Mouse (Mus musculus): ENCODE results near the gene Slc13a5. TPM values are rescaled to one million over a fixed set of nuclear protein-coding genes. Genes with fewer than 3 reads are reported as not detected.

Gene Slc13a5
- polyA plus RNA-seq, 1 experiment from 2014 or later, result not detected

GRCm38 (mm10) chr11:72205256-72205655 is 61.8 kb downstream of the Slc13a5 start:
- Histone ChIP-seq H3K27me3 (ENCODE audit: insufficient read depth, low read length) (no peaks in the 10 kb centered on the region), H3K36me3 (ENCODE audit: insufficient read depth) (peaks cover 31% of the 10 kb centered on the region), H3K4me2 (peak overlapping the region; percentile 91), H3K9me3 (ENCODE audit: low read depth, low read length) (no peaks in the 10 kb centered on the region), H3K4me3 (ENCODE audit: low read depth, low read length) (no peak overlapping the region), H3K4me1 (ENCODE audit: insufficient read depth) (no peaks in the 10 kb centered on the region), H3K27ac (ENCODE audit: low read depth) (no peak overlapping the region), H3K9ac (no peak overlapping the region)
- WGBS, result 88% methylated on average over 6 of the region's 6 CpGs
- no peak for DNase-seq
- ATAC-seq (ENCODE audit: insufficient read depth), result no peak
- TF ChIP-seq CTCF (IDR thresholded peaks at IDR 0.05; ENCODE audit: low read depth), result no peak

GRCm38 (mm10) chr11:72203440-72203839 is 63.6 kb downstream of the Slc13a5 start:
- no peak overlapping the region for H3K27ac ChIP-seq (ENCODE audit: low read depth)
- no peak for ATAC-seq (ENCODE audit: insufficient read depth)
- H3K4me2 ChIP-seq, result no peak overlapping the region
- WGBS, result 74% methylated on average over 1 of the region's 1 CpGs
- H3K36me3 ChIP-seq (ENCODE audit: insufficient read depth), result peaks cover 26% of the 10 kb centered on the region
- no peaks in the 10 kb centered on the region for H3K27me3 ChIP-seq (ENCODE audit: insufficient read depth, low read length)
- no peak for TF ChIP-seq CTCF (IDR thresholded peaks at IDR 0.05; ENCODE audit: low read depth)
- no peak overlapping the region for H3K9ac ChIP-seq
- no peaks in the 10 kb centered on the region for H3K9me3 ChIP-seq (ENCODE audit: low read depth, low read length)
- H3K4me3 ChIP-seq (ENCODE audit: low read depth, low read length), result no peak overlapping the region
- DNase-seq, result no peak
- no peaks in the 10 kb centered on the region for H3K4me1 ChIP-seq (ENCODE audit: insufficient read depth)

- Histone ChIP-seq H3K4me2 (no peak overlapping the region), H3K27me3 (ENCODE audit: insufficient read depth, low read length) (no peaks in the 10 kb centered on the region), H3K4me1 (ENCODE audit: insufficient read depth) (no peaks in the 10 kb centered on the region), H3K4me3 (ENCODE audit: low read depth, low read length) (no peak overlapping the region), H3K9me3 (ENCODE audit: low read depth, low read length) (no peaks in the 10 kb centered on the region), H3K27ac (ENCODE audit: low read depth) (peak overlapping the region; percentile 30; the same call in 1 of the 2 replicates), H3K9ac (no peak overlapping the region), H3K36me3 (ENCODE audit: insufficient read depth) (peaks cover 51% of the 10 kb centered on the region)
- DNase-seq, result peak; percentile 23
- no peak for TF ChIP-seq CTCF (IDR thresholded peaks at IDR 0.05; ENCODE audit: low read depth)
- WGBS, result 84% methylated on average over 8 of the region's 8 CpGs
- ATAC-seq (ENCODE audit: insufficient read depth), result no peak
These were observed 70.5 kb downstream of the Slc13a5 start for GRCm38 (mm10) chr11:72196506-72196905.

GRCm38 (mm10) chr11:72194259-72194658 is 72.8 kb downstream of the Slc13a5 start:
- H3K9ac ChIP-seq, result no peak overlapping the region
- 81% methylated on average over 2 of the region's 2 CpGs for WGBS
- H3K36me3 ChIP-seq (ENCODE audit: insufficient read depth), result peaks cover 54% of the 10 kb centered on the region

More at GRCm38 (mm10) chr11:72194259-72194658, 72.8 kb downstream of the Slc13a5 start:
- no peaks in the 10 kb centered on the region for H3K27me3 ChIP-seq (ENCODE audit: insufficient read depth, low read length)
- no peaks in the 10 kb centered on the region for H3K9me3 ChIP-seq (ENCODE audit: low read depth, low read length)
- no peaks in the 10 kb centered on the region for H3K4me1 ChIP-seq (ENCODE audit: insufficient read depth)
- no peak overlapping the region for H3K27ac ChIP-seq (ENCODE audit: low read depth)
- DNase-seq, result no peak
- H3K4me2 ChIP-seq, result no peak overlapping the region
- TF ChIP-seq CTCF (IDR thresholded peaks at IDR 0.05; ENCODE audit: low read depth), result no peak
- no peak for ATAC-seq (ENCODE audit: insufficient read depth)
- H3K4me3 ChIP-seq (ENCODE audit: low read depth, low read length), result no peak overlapping the region

Other genes starting within 250 kb of the Slc13a5 start
- 0.20 and 0.38 TPM in 2 replicates for gene Aipl1, start 229.7 kb downstream of the Slc13a5 start, polyA plus RNA-seq (2014; fragmentation: Nextera tagmentation; extraction: Ambion mirVana)
- gene Pimreg, start 225.2 kb downstream of the Slc13a5 start, polyA plus RNA-seq (2014; fragmentation: Nextera tagmentation; extraction: Ambion mirVana), result 158 and 165 TPM in 2 replicates
- 0.89 and 1.0 TPM in 2 replicates for gene Pitpnm3, start 131.4 kb downstream of the Slc13a5 start, polyA plus RNA-seq (2014; fragmentation: Nextera tagmentation; extraction: Ambion mirVana)
- not detected in 2 replicates for gene Gm43951, start 60.4 kb downstream of the Slc13a5 start, polyA plus RNA-seq (2014; fragmentation: Nextera tagmentation; extraction: Ambion mirVana)
- gene 4933427D14Rik, start 59.8 kb downstream of the Slc13a5 start, polyA plus RNA-seq (2014; fragmentation: Nextera tagmentation; extraction: Ambion mirVana), result 14.3 and 18.3 TPM in 2 replicates
- 182 and 190 TPM in 2 replicates for gene Txndc17, start 59.7 kb downstream of the Slc13a5 start, polyA plus RNA-seq (2014; fragmentation: Nextera tagmentation; extraction: Ambion mirVana)
- gene Med31, start 51.6 kb downstream of the Slc13a5 start, polyA plus RNA-seq (2014; fragmentation: Nextera tagmentation; extraction: Ambion mirVana), result 38.9 and 40.6 TPM in 2 replicates
- 2.8 and 3.5 TPM in 2 replicates for gene Xaf1, start 34.4 kb upstream of the Slc13a5 start, polyA plus RNA-seq (2014; fragmentation: Nextera tagmentation; extraction: Ambion mirVana)
- gene Fbxo39, start 47.2 kb upstream of the Slc13a5 start, polyA plus RNA-seq (2014; fragmentation: Nextera tagmentation; extraction: Ambion mirVana), result not detected in 2 replicates
- gene Tekt1, start 95.2 kb upstream of the Slc13a5 start, polyA plus RNA-seq (2014; fragmentation: Nextera tagmentation; extraction: Ambion mirVana), result 6.1 and 6.5 TPM in 2 replicates
- 107 and 122 TPM in 2 replicates for gene Smtnl2, start 144.5 kb upstream of the Slc13a5 start, polyA plus RNA-seq (2014; fragmentation: Nextera tagmentation; extraction: Ambion mirVana)
- gene Ggt6, start 168.3 kb upstream of the Slc13a5 start, polyA plus RNA-seq (2014; fragmentation: Nextera tagmentation; extraction: Ambion mirVana), result not detected in 2 replicates
- 157 and 161 TPM in 2 replicates for gene Mybbp1a, start 174.1 kb upstream of the Slc13a5 start, polyA plus RNA-seq (2014; fragmentation: Nextera tagmentation; extraction: Ambion mirVana)
- 7.5 and 8.5 TPM in 2 replicates for gene Spns2, start 222.7 kb upstream of the Slc13a5 start, polyA plus RNA-seq (2014; fragmentation: Nextera tagmentation; extraction: Ambion mirVana)